Mouse (Mus musculus): ENCODE data around the gene Arhgap45. TPM values are rescaled to one million over a fixed set of nuclear protein-coding genes. Genes with fewer than 3 reads are reported as not detected.

Gene Arhgap45
- total RNA-seq, 4 experiments from 2014 or later: 0.48 to 1.3 (median 0.84) TPM

- peak; percentile 83 to 85 for DNase-seq (ENCODE audit: low spot score in 2 of 2)
These were observed 29.5 kb upstream of the Arhgap45 start for GRCm38 (mm10) chr10:79986963-79987362.

GRCm38 (mm10) chr10:79987771-79988505 is 28.5 kb upstream of the Arhgap45 start:
- DNase-seq (ENCODE audit: low spot score in 2 of 2): no peak

GRCm38 (mm10) chr10:79988506-79989271 is 27.8 kb upstream of the Arhgap45 start, which contains the start of gene Cnn2:
Gene Cnn2 (plus strand): TSS chr10:79988584.
- DNase-seq (ENCODE audit: low spot score in 2 of 2): no peak

- DNase-seq (ENCODE audit: low spot score in 2 of 2): no peak
These were observed 27.1 kb upstream of the Arhgap45 start for GRCm38 (mm10) chr10:79989272-79989786.

GRCm38 (mm10) chr10:79989870-79990269 is 26.6 kb upstream of the Arhgap45 start:
- no peak for DNase-seq (ENCODE audit: low spot score in 2 of 2)

- DNase-seq (ENCODE audit: low spot score in 2 of 2): no peak
These were observed 25.4 kb upstream of the Arhgap45 start for GRCm38 (mm10) chr10:79991099-79991498.

- DNase-seq (ENCODE audit: low spot score in 2 of 2): no peak
These were observed 24.9 kb upstream of the Arhgap45 start for GRCm38 (mm10) chr10:79991548-79991947.

GRCm38 (mm10) chr10:79994397-79995115 is 21.9 kb upstream of the Arhgap45 start:
- no peak for DNase-seq (ENCODE audit: low spot score in 2 of 2)

- DNase-seq (ENCODE audit: low spot score in 2 of 2): no peak
These were observed 20.8 kb upstream of the Arhgap45 start for GRCm38 (mm10) chr10:79995636-79996035.

- DNase-seq (ENCODE audit: low spot score in 2 of 2): peak; percentile 93 to 94
These were observed 20.0 kb upstream of the Arhgap45 start, which contains the start of gene Abca7 for GRCm38 (mm10) chr10:79996272-79997033. Gene Abca7 (plus strand): TSS chr10:79996494.

GRCm38 (mm10) chr10:79997034-79997760 is 19.3 kb upstream of the Arhgap45 start:
- DNase-seq (ENCODE audit: low spot score in 2 of 2): no peak

- no peak for DNase-seq (ENCODE audit: low spot score in 2 of 2)
These were observed 18.6 kb upstream of the Arhgap45 start for GRCm38 (mm10) chr10:79997819-79998218.

- no peak for DNase-seq (ENCODE audit: low spot score in 2 of 2)
These were observed 14.5 kb upstream of the Arhgap45 start for GRCm38 (mm10) chr10:80001945-80002344.

- DNase-seq (ENCODE audit: low spot score in 2 of 2): no peak
These were observed 13.6 kb upstream of the Arhgap45 start for GRCm38 (mm10) chr10:80002829-80003228.

- no peak for DNase-seq (ENCODE audit: low spot score in 2 of 2)
These were observed 12.8 kb upstream of the Arhgap45 start for GRCm38 (mm10) chr10:80003374-80004232.

GRCm38 (mm10) chr10:80004233-80004705 is 12.2 kb upstream of the Arhgap45 start:
- DNase-seq (ENCODE audit: low spot score in 2 of 2): no peak

- no peak for DNase-seq (ENCODE audit: low spot score in 2 of 2)
These were observed 4.7 kb upstream of the Arhgap45 start for GRCm38 (mm10) chr10:80011740-80012139.

- DNase-seq (ENCODE audit: low spot score in 2 of 2): no peak
These were observed 2.8 kb upstream of the Arhgap45 start for GRCm38 (mm10) chr10:80013609-80014008.
